Mouse (Mus musculus) olfactory bulb, adult 2 months (tissue): Measurements from ENCODE around the gene Psmb7. TPM values are rescaled to one million over a fixed set of nuclear protein-coding genes. Genes with fewer than 3 reads are reported as not detected.

Experiments used
- H3K27ac ChIP-seq: fragments of 200-500 bp; 2 replicates; pipeline ENCODE4 v1.5.1; 2012; ENCODE audit warnings: low read depth, low read length; ENCODE audit not compliant: insufficient read depth
- H3K4me1 ChIP-seq: fragments of 200-500 bp; 2 replicates; pipeline ENCODE4 v1.6.1; 2012; ENCODE audit warnings: low read length; ENCODE audit not compliant: control insufficient read depth, insufficient read depth
- H3K4me3 ChIP-seq: fragments of 200-500 bp; 2 replicates; pipeline ENCODE4 v1.5.1; 2012; ENCODE audit warnings: mild to moderate bottlenecking, low read depth, low read length, moderate library complexity; ENCODE audit not compliant: insufficient read depth
- CTCF ChIP-seq: fragments of 200-500 bp; IDR thresholded peaks from 2 replicates; pipeline ENCODE4 v1.5.1; 2012; ENCODE audit warnings: low read depth, mild to moderate bottlenecking, low read length, moderate library complexity; ENCODE audit not compliant: insufficient read depth
- POLR2A ChIP-seq: fragments of 200-500 bp; IDR thresholded peaks from 2 replicates; pipeline ENCODE4 v1.6.1; 2012; ENCODE audit warnings: mild to moderate bottlenecking, low read depth, low read length, moderate library complexity; ENCODE audit not compliant: insufficient read depth
- WGBS: fragments of 180-500 bp; shearing (Covaris S2); methylation state at CpG from one replicate; pipeline ENCODE4 v1.1.7; 2018; 5-methylcytosine and 5-hydroxymethylcytosine counted together
- polyA plus RNA-seq: library from polyadenylated mRNA; stranded (reverse); fragments of >200 nt; gene quantifications from 2 replicates; pipeline ENCODE4 v1.2.4, GENCODE M21; 2012; ENCODE audit warnings: low replicate concordance; ENCODE audit not compliant: missing spikeins, insufficient read depth, insufficient read length

The Psmb7 gene
- polyA plus RNA-seq, 1 experiment = not detected

DNA sequence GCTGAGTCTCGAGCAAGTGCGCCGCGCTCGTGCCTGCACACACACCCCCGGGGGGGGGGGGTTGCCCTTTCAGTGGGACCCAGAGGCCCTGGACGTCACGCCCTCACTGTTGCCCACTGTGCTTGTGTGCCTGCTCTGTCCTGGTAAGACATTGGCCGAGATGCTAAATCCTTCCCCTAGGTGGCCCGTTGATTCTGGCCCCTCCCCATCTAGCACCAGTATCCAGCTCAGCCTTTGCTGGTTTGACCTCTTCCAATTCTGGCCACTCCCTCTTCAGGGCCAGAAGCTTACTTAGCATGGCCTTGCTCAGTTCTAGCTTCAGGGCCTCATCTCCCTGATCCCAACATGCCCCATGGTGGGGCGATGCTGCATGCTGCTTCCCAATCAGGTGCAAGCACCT, 28.6 kb upstream of the Psmb7 start:
- H3K27ac ChIP-seq = no peak overlapping the region
- TF ChIP-seq CTCF (no peak), POLR2A (no peak)
- no peak overlapping the region for H3K4me3 ChIP-seq
- H3K4me1 ChIP-seq = no peaks in the 10 kb centered on the region
- WGBS = 68% methylated on average over 11 of the region's 11 CpGs

DNA sequence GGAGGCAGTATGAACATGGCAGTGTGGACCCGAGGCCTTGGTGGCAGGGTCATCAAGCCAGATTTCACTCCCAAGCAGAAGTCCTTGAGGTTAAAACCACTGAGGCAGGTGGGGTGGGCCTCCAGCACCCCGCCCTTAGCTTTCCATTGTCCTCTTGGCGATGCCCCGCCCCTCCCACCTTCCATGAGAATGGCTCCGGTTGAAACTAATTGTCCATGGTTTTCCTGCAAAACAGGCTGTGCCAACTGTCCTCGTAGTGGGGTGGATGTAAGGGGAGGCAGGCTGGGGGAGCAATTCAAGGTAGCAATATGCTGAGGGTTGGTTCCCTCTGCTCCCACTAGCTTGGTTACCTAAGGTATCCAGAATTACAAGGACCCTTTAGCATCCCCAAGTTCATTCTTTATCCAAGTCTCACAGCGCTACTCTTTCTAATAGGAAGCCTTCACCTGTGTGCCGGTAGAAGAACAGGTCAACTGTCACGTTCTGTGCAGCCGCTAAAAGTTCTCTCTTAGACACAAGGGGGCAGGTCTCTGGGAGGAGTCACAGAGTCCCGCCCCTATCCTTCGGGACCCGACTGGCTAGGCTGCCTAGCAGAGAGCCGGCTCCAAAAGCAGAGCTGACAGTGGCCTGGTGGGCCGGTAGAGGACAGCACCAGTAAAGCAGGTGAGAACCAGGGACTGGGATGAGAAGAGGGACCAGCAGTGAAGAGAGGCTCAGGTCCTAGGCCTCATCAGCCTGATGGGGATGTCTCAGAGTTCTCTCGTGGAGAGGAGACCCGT, 25.1 kb upstream of the Psmb7 start:
- H3K27ac ChIP-seq = no peak overlapping the region
- H3K4me3 ChIP-seq = no peak overlapping the region
- 26% methylated on average over 17 of the region's 17 CpGs for WGBS
- TF ChIP-seq POLR2A (no peak), CTCF (no peak)
- no peaks in the 10 kb centered on the region for H3K4me1 ChIP-seq

DNA sequence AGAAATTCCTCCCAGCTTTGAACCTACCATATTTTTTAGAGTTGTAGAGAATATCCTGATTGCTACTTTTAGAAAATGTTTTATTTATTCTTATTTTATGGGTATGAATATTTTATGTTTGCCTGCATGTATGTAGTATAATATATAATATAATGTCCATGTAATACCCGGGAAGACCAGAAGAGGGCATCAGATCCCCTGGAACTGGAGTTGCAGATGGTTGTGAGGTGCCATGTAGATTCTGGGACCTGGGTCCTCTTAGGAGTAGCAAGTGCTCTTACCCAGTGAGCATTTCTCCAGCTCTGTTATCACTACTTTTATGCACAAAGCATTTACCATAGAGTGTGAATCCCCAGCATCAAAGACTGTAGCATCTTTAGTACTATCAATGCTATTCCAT, 17.5 kb upstream of the Psmb7 start:
- H3K4me1 ChIP-seq = no peaks in the 10 kb centered on the region
- H3K27ac ChIP-seq = no peak overlapping the region
- TF ChIP-seq CTCF (no peak), POLR2A (no peak)
- no peak overlapping the region for H3K4me3 ChIP-seq
- 12% methylated on average over 1 of the region's 1 CpGs for WGBS

DNA sequence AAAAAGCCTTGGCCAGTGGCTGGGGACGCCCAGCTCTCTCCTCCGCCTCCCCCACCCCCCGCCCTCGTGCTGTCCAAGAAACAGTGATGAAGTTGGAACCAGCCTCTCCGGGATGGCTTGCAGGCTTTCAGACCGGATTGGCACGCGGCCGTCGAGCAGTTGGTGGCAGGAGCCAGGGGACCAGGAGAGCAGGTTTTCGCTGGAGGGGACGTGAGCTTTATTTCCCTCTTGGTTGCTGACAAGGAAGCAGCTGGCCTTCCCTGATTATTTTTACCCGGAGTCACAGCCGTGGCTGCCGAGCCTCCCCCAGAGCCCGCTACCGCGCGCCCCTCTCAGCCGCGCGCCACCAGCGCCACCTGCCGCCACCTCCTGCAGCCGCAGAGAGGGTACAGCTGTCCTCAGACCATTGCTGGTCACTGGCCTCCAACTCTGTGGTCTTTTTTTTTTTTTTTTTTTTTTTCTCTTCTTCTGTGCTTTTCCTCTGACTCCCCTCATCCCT, 14.5 kb upstream of the Psmb7 start:
- no peak for TF ChIP-seq POLR2A
- peak; percentile 95 for TF ChIP-seq CTCF
- H3K4me1 ChIP-seq = no peaks in the 10 kb centered on the region
- WGBS = under 1% methylated on average over 25 of the region's 25 CpGs

DNA sequence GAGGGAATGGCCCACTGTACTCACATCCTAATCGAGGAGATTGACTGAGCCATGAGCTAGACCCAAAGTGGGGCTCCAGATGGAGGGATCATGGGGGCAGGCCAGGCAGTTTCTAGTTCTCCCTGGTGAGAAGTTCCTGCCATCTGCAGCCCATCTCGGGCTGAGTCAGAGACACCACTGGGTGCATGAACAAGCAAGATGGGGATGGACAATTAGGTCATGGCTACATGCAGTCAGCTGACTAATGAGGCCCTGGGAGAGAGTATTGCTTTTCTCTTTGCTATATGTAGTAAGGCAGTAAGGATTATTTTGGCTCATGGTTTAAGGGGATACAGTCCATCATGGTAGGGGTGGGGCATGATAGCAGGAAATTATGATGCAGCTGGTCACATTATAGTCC, 9.8 kb upstream of the Psmb7 start:
- no peak overlapping the region for H3K4me3 ChIP-seq
- TF ChIP-seq POLR2A (no peak), CTCF (no peak)
- WGBS = 83% methylated on average over 2 of the region's 2 CpGs
- H3K4me1 ChIP-seq = no peaks in the 10 kb centered on the region
- no peak overlapping the region for H3K27ac ChIP-seq

More for the DNA sequence above, 14.5 kb upstream of the Psmb7 start:
- Histone ChIP-seq H3K4me3 (peak overlapping the region; percentile 47), H3K27ac (no peak overlapping the region)

DNA sequence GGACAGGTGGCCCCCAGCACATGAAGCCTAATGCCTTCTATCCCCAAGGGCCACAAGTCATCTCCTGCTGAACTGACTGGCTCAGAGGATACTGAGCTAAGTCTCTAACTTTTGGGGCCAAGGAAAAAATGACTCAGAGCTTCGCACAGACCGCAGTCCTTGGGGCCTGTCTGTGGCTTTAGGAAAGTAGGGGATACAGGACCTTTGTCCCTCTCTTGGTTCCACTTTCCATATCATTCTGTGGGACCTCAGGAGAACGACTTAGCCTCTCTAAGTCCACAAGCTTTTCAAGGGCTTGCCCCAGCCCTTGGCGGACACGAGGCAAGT, 9.4 kb upstream of the Psmb7 start:
- Histone ChIP-seq H3K27ac (no peak overlapping the region), H3K4me3 (no peak overlapping the region), H3K4me1 (no peaks in the 10 kb centered on the region)
- TF ChIP-seq POLR2A = no peak
- no peak for TF ChIP-seq CTCF
- 91% methylated on average over 5 of the region's 5 CpGs for WGBS

DNA sequence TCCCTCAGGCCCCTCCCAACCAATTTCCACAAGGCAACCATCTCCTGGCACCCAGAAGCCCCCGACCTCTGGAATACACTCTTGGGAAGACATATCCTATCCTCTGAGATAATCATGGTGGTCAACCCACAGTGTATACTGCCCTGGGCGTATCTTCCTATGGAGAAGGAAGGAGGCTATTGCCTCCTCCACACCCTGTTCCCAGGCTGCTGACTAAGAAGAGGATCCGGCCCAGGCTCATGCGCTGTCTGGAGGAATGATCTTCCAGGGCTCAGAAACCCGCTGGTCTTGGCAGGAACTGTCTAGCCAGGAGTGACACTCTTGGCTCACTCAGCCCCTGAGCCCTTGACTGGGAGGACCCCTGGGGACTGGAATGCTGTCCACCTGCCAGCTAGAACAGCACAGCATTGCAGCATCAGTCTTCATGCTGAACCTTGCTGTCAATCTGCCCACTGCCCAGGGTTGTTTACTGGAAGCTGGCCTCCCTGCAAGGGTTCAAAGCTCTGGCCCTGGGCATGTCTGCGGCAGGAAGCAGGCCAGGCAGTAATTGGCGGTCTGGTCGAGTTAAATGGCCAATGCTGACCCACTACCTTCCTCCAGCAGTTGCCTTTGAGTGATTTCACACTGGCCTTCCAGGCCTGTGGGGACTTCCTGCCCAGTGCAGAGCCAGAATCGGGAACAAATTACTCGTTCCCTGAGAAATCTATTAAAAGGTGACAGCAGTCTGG, 8.8 kb upstream of the Psmb7 start:
- TF ChIP-seq CTCF (no peak), POLR2A (no peak)
- H3K4me1 ChIP-seq = no peaks in the 10 kb centered on the region
- WGBS = 60% methylated on average over 10 of the region's 10 CpGs
- H3K27ac ChIP-seq = no peak overlapping the region
- no peak overlapping the region for H3K4me3 ChIP-seq

DNA sequence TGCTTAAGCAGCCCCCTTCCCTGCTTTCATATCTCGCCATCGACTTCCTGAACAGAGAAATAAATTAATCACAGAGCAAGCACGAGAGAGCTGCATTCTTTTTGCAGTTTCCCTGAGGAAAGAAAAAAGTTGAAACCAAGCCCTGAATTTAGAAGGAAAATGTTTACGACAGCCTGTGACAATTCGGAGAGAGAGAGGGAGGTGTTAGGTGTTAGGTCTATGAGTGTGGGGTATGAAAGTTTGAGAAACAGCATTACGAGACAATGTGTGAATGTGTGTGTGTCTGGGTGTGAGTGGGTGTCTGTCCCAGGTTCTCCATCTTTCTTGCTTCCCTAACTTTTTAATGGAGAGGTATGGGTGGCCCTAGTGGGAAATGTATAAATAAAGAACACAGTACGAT, 8.2 kb upstream of the Psmb7 start:
- WGBS = 79% methylated on average over 7 of the region's 7 CpGs
- no peak overlapping the region for H3K4me3 ChIP-seq
- TF ChIP-seq CTCF (no peak), POLR2A (no peak)

DNA sequence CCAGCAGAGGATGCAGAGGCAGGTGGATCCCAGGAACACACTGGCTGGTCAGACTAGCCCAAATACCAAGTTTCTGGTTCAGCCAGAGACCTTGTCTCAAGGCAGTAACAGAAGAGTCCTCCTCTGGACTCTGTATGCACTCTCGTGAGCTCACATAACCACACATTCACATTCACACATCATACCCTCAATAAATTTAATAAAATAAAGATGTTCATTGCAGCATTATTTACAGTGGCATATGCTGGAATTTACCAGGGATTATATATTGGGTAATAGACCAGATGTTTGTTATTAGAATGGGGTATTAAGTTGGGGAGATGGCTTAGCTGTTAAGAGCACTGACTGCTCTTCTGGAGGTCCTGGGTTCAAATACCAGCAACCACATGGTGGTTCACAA, 6.5 kb upstream of the Psmb7 start:
- no peak overlapping the region for H3K27ac ChIP-seq
- TF ChIP-seq CTCF = no peak
- TF ChIP-seq POLR2A = no peak
- WGBS = 95% methylated on average over 1 of the region's 1 CpGs
- peaks cover 8% of the 10 kb centered on the region for H3K4me1 ChIP-seq
- H3K4me3 ChIP-seq = no peak overlapping the region

More for the DNA sequence above, 8.2 kb upstream of the Psmb7 start:
- Histone ChIP-seq H3K4me1 (peaks cover 5% of the 10 kb centered on the region), H3K27ac (no peak overlapping the region)
